Mouse (Mus musculus) cerebellum, postnatal 25 days (tissue): ENCODE data around the gene Olfr1062.
A peak's percentile ranks its signal among the peaks of the same experiment; 100 is the strongest.
"Not testable (repeated sequence)": the region's sequence is repeated elsewhere in the genome, so short reads cannot be mapped to it uniquely, and the experiment has no call there.

Experiments used
- DNase-seq, 2 experiments: peaks; one replicate each; pipeline ENCODE4 v3.0.0; 2021; ENCODE audit warnings: mixed read lengths in 2 of 2

Olfr1062 gene

DNA sequence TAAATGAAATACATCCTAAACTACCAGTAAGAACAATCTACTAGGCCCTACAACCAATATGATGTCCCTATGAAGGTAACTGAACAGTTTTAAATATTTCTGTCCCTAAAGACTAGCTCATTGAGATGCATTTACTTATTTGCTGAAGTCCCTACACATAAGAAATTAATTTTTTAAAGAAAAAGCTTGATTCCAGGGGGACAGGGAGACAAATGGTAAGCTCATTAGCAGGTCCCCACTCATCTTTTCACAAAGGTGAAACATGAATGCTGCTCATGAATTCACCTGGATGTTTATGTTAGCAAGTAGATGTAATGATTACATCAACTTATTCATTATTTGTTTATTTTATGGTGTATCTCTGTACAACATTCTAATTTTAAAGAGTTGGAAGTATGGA is at the start of gene Olfr1062:
TSS of gene Olfr1062 (minus strand) at position 101 of the 400 bp plus-strand sequence.
- DNase-seq = not testable (repeated sequence)

DNA sequence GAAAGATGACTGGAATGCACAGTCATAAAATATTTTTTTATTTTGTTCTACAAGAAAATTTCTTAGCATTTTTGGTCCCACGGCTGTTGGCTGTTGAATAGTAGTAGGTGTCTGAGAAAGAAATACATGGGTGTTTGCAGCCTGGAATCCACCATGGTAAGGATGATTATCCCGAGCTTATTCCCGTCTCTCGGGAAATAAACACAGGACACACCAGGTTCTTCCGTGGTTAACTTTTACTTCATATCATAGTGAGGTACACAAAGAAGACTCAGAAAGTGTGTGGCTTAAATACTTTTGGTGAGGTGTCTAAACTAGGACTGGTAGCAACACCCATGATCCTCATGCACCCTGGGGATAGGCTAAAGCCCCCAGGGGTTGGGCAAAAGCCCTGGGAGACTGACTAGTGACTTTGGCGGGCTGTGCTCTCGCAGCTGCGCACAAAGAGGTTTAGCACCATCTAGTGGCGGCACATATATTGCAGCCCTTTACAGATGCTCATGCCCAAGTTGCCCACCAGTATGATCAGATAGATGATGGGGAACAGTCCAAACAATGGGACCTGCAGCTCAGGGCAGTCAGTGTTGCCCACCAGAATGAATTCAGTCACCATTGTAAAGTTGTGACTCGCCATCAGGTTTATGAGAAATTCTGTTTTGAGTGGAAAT is 38.0 kb upstream of the Olfr1062 start:
- DNase-seq = peak; percentile 28 to 54

DNA sequence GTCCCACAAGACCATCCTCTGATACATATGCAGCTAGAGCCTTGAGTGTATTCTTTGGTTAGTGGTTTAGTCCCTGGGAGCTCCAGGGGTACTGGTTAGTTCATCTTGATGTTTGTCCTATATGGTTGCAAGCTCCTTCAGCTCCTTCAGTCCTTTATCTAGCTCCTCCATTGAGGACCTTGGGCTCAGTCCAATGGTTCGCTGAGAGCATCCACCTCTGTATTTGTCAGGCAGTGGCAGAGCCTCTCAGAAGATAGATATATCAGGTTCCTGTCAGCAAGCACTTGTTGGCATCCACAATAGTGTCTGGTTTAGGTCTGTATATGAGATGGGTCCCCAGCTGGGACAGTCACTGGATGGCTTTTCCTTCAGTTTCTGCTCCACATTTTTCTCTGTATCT is 33.9 kb upstream of the Olfr1062 start:
- no peak for DNase-seq

DNA sequence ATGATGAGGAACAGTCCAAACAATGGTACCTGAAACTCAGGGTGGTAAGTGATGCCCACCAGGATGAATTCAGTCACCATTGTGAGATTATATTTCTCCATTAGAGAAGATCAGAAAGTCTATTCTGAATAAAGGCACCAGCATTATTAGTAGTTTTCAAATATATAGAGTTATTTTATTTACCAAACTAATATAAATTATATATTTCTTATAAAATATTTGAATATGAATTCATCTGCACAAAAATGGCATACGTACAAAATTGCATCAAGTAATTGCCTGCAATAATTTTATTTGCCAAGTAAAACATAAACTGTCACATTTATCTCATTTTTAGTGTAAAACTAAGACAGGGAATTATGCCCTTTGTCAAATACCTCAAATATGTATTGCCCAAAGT is 29.6 kb upstream of the Olfr1062 start, which contains the start of gene Olfr1066:
TSS of gene Olfr1066 (minus strand) at position 101 of the 400 bp plus-strand sequence.
- no peak for DNase-seq

DNA sequence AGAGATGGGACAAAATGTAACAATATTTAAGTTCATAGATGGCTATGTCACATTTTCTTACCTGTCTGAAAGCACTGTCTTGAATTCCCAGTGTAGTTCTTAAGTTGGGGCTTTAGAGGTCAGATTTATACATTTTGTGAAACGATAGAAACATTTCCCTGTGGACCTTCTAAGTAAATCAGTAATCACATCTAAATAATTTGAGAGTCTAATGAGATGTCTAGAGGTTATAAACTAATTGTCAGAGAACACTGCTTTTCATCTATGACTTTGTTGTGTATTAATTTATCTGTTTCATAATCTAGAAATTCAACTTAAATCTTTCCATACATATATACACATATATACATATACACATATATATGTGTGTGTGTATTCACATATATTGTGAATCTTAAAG is 23.9 kb upstream of the Olfr1062 start, which contains the start of gene Olfr1065:
TSS of gene Olfr1065 (minus strand) at position 101 of the 400 bp plus-strand sequence.
- DNase-seq = not testable (repeated sequence)

DNA sequence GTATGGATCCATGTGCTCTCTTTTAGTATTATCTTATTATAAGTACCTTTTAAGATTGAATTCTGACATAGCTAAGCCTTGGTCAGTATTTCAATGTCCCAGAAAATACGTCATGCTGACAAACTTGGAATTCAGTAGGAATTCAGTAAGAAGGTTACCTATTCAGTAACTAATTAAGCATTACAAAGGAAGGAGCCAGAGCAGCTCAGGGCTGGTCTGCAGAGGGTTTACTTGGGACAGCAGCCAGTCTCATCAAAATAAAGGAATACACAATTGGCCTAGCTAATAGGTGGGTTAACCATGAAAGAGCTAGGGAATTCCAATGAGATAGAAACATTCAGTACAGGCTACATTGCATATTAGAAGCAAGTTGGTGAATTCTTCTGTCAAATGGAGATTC is 15.6 kb upstream of the Olfr1062 start:
- not testable (repeated sequence) for DNase-seq

DNA sequence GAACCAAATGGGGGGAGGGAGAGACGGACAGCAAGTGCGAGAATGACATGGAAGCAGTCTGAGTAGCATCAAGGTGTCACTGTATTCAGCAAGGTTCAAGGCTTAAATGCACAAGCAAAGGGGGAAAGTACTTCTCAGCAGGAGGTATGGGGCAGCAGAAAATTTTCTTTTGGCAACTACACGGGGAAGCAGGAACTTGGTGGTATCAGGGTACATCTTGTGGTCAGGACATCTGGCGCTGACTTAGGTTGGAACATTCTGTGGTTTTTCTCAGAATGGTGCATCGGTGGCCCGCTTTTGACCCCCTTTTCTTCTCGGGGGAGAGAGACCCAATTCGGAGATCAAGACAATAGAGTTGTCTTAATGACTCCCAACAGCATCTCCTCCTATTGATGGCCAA is 2.0 kb upstream of the Olfr1062 start:
- not testable (repeated sequence) for DNase-seq

DNA sequence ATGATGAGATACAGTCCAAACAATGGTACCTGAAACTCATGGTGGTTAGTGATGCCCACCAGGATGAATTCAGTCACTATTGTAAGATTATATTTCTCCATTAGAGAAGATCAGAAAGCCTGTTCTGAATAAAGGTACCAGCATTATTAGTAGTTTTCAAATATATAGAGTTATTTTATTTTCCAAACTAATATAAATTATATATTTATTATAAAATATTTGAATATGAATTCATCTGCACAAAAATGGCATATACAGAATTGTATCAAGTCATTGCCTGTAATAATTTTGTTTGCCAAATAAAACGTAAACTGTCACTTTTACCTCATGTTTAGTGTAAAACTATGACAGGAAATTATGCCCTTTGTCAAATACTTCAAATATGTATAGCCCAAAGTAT is 12.6 kb downstream of the Olfr1062 start, which contains the start of gene Olfr1061:
TSS of gene Olfr1061 (minus strand) at position 101 of the 400 bp plus-strand sequence.
- DNase-seq = no peak

DNA sequence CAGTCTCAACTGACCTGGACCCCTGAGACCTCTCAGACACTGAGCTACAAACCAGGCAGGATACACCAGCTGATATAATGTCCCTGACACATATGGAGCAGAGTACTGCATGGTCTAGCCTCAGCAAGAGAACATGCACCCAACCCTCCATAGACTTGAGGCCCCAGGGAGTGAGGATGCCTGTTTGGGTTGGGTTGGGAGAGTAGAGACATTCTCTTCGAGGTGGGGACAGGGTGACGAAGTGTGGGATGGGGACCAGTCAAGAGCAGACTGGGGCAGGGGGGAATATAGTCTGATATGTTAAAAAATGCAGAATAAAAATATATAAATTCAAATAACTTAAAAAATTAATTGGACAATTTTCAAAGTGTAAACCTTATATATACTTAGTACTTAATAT is 31.4 kb downstream of the Olfr1062 start:
- no peak for DNase-seq

DNA sequence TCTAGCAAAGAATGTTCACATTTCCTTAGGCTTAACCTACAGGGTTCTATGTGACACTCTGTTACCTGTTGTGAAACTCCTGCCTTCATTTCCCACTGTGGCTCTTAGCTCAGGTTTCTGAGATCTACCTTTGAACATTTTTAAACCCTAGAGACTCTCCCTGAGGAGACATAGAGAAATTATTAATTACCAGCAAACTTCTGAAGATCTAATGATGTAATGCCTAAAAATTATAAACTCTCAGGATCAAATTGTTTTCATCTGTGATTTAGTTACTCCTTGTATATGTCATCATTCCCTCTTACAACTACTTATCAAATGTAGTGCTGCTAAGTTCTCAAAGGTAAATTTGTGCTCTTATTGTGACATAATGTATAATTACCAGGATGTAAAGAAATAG is 38.1 kb downstream of the Olfr1062 start, which contains the start of gene Olfr1058:
TSS of gene Olfr1058 (minus strand) at position 101 of the 400 bp plus-strand sequence.
- DNase-seq = not testable (repeated sequence)

DNA sequence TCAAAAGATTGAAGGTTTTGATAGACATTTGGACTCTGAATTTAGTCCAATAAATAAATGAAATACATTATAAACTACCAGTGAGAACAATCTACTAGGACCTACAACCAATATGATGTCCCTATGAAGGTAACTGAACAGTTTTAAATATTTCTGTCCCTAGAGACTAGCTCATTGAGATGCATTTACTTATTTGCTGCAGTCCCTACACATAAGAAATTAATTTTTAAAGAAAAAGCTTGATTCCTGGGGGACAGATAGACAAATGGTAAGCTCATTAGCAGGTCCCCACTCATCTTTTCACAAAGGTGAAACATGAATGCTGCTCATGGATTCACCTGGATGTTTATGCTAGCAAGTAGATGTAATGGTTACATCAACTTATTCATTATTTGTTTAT is 48.3 kb downstream of the Olfr1062 start, which contains the start of gene Olfr1057:
TSS of gene Olfr1057 (minus strand) at position 101 of the 400 bp plus-strand sequence.
- no peak for DNase-seq
